Mouse (Mus musculus): ENCODE data around the gene Cd7.

GRCm38 (mm10) chr11:121038366-121039240 lies 615 bp downstream of the Cd7 start:
- TF ChIP-seq GATA1 (IDR thresholded peaks at IDR 0.05; ENCODE audit: low read length) (no peak), TAL1 (IDR thresholded peaks at IDR 0.05; ENCODE audit: low read length) (no peak)

All from erythroblast, embryonic 14.5 days (primary cell).